Mouse (Mus musculus) fibroblast of lung, adult 2 months (primary cell): ENCODE results near the gene Prdm15.

ENCODE experiments used
- DNase-seq: peaks from one replicate; pipeline ENCODE4 v3.0.0-alpha.2; 2011; ENCODE audit warnings: low read depth

The Prdm15 gene

GRCm38 (mm10) chr16:97751884-97752283, 99.8 kb downstream of the Prdm15 start:
- no peak for DNase-seq

GRCm38 (mm10) chr16:97748421-97748820, 103.2 kb downstream of the Prdm15 start:
- no peak for DNase-seq
